Mouse (Mus musculus) embryonic fibroblast, embryonic 13.5 days (primary cell): Measurements from ENCODE around the gene Itga3. TPM values are rescaled to one million over a fixed set of nuclear protein-coding genes. Genes with fewer than 3 reads are reported as not detected.
A peak's percentile ranks its signal among the peaks of the same experiment; 100 is the strongest.

Experiments used
- H3K27ac ChIP-seq: 2 replicates; pipeline ENCODE4 v1.5.1; 2012; ENCODE audit warnings: low read length, control low read depth, inconsistent platforms; ENCODE audit not compliant: insufficient read depth
- H3K4me1 ChIP-seq: 2 replicates; pipeline ENCODE4 v1.6.1; 2011; ENCODE audit warnings: low read length; ENCODE audit not compliant: control insufficient read depth, insufficient read depth
- H3K4me3 ChIP-seq: 2 replicates; pipeline ENCODE4 v1.5.1; 2011; ENCODE audit warnings: mild to moderate bottlenecking, control low read depth, low read length; ENCODE audit not compliant: insufficient read depth
- CTCF ChIP-seq: IDR thresholded peaks from 2 replicates; pipeline ENCODE4 v1.5.1; 2011; ENCODE audit warnings: mild to moderate bottlenecking, control low read depth, low read length, moderate library complexity, borderline replicate concordance; ENCODE audit not compliant: insufficient read depth
- POLR2A ChIP-seq: IDR thresholded peaks from 2 replicates; pipeline ENCODE4 v1.6.1; 2011; ENCODE audit warnings: low read depth, mild to moderate bottlenecking, control low read depth, low read length, moderate library complexity
- polyA plus RNA-seq: library from polyadenylated mRNA; stranded (reverse); fragments of >200 nt; gene quantifications from 2 replicates; pipeline ENCODE4 v1.2.4, GENCODE M21; 2011; ENCODE audit warnings: low read depth; ENCODE audit not compliant: missing spikeins, insufficient read length

Gene Itga3
- polyA plus RNA-seq, 1 experiment = 6.9 TPM

DNA sequence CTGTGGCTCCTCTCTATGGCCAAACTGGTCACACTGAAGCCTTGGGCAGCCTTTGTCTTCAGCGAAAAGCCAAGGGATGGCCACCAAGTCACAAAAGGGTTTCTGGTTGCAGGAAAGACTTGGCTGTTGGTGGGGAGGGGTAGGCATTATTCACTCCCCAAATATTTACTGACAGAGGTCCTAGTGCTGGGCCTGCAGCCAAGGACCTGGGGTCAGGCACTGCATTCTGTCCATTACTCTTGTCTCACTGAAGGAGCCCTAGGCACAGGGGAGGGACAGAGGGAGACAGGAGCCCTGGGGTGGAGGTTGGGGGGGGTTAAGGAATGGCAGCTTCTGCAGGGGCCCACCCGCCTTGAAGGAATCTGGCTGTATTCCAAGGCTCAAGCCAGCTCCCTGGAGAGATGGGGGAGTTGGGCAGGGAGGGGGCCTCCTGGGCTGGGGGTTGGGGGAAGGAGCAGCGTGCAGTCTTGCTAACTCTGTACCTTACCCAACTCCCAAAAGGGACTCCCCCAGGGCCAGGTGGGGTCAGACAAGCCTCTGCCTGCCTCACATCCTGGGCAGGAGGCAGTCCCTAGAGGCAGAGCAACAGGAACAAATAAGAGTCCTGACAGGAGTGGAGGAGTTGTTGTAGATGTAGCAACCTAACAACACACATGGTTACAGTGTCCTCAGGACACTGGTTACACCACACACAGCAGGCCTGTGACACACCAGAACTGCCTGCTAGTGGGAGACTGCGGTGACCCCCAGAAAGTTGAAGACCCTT lies 20.2 kb upstream of the Itga3 start:
- Histone ChIP-seq H3K4me1 (peaks cover 15% of the 10 kb centered on the region), H3K27ac (peak overlapping the region; percentile 60), H3K4me3 (no peak overlapping the region)
- TF ChIP-seq POLR2A (no peak), CTCF (no peak)

DNA sequence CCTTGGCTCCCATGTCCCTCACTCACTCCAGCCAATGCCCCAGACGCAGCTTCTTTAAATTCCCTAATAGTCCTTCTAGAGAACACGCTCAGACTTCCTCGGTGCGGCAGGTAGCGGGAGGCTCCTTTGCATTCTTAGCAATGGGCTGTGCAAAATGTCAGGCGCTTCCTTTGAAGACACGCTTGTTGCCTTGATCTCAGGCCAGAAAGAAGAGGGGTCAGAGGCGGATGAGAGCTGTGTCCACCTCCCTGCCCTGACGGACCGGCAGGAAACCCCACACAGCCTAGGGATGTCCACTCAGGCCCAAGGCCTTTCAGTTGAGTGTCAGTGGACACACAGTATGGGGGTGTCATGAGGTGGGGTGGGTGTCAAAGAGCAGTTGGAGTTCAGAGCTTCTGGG lies 19.0 kb upstream of the Itga3 start:
- Histone ChIP-seq H3K27ac (no peak overlapping the region), H3K4me1 (peaks cover 15% of the 10 kb centered on the region), H3K4me3 (no peak overlapping the region)
- TF ChIP-seq CTCF (no peak), POLR2A (no peak)

DNA sequence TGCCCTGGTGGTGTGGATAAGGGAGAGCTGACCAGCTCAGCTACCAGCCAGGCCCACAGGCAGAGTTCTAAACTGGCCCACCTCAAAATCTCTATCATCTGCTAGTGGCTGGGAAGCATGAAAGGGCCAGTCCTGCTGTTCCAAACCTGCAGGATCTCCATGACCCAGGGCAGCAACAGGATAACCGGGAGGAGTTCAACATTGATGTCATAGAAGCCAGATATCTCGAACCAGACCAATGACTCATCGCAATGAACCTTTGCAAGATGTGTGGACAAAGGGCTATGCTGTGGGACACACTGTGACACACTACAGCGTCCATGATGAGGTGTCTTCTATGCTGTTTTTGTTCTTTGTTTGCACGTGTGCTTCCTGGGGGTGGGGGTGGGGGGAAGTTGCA lies 16.5 kb upstream of the Itga3 start:
- no peak overlapping the region for H3K4me3 ChIP-seq
- TF ChIP-seq POLR2A = no peak
- no peak for TF ChIP-seq CTCF
- H3K4me1 ChIP-seq = peaks cover 10% of the 10 kb centered on the region
- no peak overlapping the region for H3K27ac ChIP-seq

DNA sequence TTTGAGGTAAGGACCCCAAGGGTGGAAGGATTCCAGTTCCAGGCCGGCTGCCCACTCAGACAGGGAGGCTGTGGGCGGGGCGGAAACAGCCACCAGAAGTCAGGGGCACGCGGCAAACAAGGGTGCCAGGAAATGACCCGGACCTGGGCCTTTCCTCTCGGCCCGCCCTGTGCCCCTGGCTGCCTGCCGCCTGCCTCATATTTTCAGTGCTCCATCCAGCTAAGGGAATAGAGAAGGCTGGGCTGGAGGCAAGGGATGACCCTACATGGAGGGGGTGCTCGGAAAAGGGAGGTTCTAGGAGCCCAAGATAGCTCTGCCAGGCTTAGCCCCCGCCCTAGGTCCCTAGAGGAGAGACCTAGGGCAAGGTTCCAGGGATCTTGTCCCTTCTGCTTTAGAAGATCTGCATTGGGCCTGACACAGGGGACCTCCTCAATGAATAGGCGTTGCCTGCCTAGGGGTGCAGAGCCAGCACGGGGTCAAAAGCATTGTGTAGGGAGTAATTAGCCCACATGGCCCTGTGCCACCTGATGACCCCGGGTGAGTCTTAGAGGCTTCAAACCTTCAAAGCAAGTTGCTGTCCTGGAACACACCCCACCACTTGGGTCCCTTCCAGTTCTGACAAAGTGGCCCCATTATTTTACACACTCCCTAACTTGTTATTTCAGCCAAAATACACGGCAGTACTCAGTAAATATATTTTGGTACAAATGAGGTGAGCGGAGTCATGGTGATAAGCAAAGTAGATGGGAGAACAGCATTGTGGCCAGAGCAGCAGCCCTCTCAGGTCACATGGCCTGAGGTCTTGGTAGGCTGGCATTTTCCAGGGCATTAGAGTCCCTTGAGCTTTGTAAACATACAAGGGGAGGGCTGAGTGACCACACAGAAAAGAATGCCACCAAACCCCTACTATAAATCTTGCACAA lies 12.5 kb upstream of the Itga3 start:
- no peak overlapping the region for H3K27ac ChIP-seq
- H3K4me3 ChIP-seq = no peak overlapping the region
- TF ChIP-seq CTCF (no peak), POLR2A (no peak)
- H3K4me1 ChIP-seq = peaks cover 18% of the 10 kb centered on the region

DNA sequence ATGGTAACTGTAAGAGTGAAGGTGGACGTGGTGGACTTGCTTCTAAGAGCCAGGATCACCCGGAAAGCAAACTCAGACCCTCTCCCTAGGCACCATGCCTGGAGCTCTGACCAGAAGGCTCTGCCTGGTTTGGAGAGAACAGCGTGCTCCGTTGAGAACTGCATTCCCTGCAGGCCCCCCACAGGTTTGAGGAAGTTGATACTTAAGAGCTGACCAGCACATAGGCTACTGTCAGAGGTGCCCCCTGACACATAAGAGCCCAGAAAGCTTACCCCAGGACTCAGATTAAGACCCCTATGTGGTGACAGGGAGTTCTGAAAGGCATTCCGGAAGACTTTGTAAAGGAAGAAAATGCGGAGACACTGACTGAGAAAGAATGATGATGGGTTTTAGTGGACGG lies 11.7 kb upstream of the Itga3 start:
- Histone ChIP-seq H3K27ac (no peak overlapping the region), H3K4me1 (peaks cover 18% of the 10 kb centered on the region), H3K4me3 (no peak overlapping the region)
- TF ChIP-seq CTCF (no peak), POLR2A (no peak)

DNA sequence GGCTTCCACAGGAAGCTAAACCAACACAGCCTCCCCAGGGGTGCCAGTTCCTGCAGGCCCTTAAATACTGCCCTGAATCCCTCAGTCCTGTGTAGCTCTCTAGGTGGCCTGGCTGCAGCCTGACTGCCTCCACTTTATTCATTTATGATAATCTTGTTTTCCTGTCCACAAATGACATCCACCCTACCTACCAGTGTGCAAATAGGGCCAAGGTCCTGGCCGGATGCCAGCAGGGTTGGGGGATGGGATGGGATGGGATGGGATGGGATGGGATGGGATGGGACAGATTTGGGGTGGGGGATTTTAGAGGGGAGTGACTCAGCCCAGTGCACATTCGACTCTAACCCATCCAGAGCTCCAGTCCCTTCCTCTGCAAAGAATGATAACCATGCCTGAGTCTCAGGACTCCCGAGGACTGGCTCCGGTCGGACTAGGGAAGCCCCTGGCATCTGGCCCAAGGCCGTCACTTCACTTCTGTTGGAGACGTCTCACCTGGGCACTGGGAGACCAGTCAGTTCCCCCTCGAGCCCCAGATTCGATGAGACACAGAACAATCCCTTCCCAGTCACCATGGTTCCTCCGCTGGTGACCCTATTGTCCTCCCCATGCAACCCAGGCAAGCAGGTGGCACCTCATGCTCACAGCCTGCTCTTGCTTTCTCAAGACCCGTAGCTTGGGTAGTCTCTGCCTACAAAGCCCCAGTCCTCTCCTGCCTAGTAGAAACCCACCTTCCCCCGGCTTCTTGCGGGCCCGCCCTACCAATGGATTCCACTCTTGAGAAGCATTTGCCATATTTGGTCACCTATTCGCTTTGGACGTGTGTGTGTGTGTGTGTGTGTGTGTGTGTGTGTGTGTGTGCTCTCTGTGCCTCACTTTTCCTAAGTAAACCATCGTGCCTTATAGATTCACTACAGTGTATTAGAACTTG lies 11.0 kb upstream of the Itga3 start:
- no peak overlapping the region for H3K27ac ChIP-seq
- no peak overlapping the region for H3K4me3 ChIP-seq
- peaks cover 13% of the 10 kb centered on the region for H3K4me1 ChIP-seq
- TF ChIP-seq POLR2A = no peak

DNA sequence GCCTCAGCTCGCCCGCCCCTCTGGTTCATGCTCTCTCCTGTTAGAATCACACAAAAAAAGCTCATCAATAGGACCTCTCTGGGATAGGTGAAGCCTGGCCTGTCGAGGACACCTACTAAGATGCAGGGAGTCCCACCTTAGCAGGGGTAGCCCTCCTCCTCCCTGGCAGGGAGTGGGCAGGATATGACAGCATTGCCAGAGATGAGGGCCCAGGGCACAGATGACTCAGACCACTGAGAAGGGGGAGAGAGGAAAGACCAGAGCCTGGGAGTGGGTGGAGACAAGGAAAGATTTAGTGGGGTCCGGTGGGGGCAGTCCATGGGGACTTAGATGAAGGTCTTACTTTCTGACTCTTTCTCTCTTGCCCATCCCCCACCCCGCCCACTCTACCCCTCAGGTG lies 9.6 kb upstream of the Itga3 start:
- H3K4me3 ChIP-seq = no peak overlapping the region
- peaks cover 13% of the 10 kb centered on the region for H3K4me1 ChIP-seq
- no peak for TF ChIP-seq POLR2A
- no peak overlapping the region for H3K27ac ChIP-seq

DNA sequence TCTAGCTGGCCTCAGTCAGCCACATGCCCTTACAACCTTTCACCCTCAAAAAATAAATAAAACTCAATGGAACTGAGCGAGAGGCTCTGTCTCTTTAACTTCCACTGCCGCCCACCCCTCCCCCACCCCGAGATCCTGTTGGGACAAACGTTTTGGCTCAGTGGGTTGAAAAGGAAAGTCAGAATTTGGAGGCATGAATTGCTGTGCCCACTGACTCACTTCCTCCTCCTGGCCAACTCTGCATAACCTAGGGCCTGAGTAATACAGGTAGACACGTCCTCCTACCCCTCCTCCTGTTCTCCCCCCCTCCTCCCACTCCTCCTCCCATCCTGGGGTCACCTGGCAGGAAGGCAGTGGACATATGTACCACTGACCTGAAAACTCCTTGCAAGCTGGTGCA lies 9.1 kb upstream of the Itga3 start:
- TF ChIP-seq POLR2A (no peak), CTCF (no peak)
- Histone ChIP-seq H3K4me3 (no peak overlapping the region), H3K27ac (0 out of 2 replicates have a peak overlapping the region, but pooled peaks have one; percentile 9), H3K4me1 (peaks cover 13% of the 10 kb centered on the region)

DNA sequence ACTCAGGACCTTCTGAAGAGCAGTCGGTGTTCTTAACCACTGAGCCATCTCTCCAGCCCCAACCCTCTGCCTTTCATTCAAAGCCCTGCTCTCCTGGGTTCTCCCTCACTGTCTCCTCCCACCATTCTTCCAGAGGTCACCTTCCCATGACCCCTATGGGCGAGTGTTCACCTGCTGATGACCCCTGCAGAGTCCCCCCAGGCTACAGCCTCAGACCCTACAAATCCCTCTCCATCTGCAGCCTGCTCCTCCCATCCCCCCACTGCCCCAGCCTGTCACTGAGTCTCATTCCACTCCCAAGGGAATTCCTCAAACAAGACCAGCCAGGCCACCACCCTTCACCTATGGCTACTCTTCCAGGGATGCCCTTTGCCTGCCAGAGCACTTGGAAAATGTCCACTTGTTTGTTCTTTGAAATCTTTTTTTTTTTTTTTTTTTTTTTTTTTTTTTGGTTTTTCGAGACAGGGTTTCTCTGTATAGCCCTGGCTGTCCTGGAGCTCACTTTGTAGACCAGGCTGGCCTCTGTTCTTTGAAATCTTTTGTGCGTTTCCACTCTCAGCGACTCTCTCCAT lies 8.3 kb upstream of the Itga3 start:
- H3K27ac ChIP-seq = no peak overlapping the region
- H3K4me1 ChIP-seq = peaks cover 13% of the 10 kb centered on the region
- no peak overlapping the region for H3K4me3 ChIP-seq
- no peak for TF ChIP-seq POLR2A
- TF ChIP-seq CTCF = no peak
